8 mouse cellular contexts compared by ENCODE assay signal in genomic region chr12:36381441-36382340, GRCm38 (mm10). TPM values are rescaled to one million over a fixed set of nuclear protein-coding genes. Genes with fewer than 3 reads are reported as not detected.
A peak's percentile ranks its signal among the peaks of the same experiment; 100 is the strongest.
DNase-seq lines count a peak whose midpoint lies in the region; ATAC-seq and TF ChIP-seq lines count a peak whose summit lies in the region.

TSS of gene Ispd (plus strand) at chr12:36381450.
TSS of gene D630036H23Rik (minus strand) at chr12:36382181.

- H3K9ac ChIP-seq in ES-E14 (ENCODE audit: insufficient read depth, low read depth, low read length, poor library complexity, severe bottlenecking), result peak within 1 kb of the TSS; percentile 74
- peak within 1 kb of the TSS; percentile 87 for H3K9ac ChIP-seq in forebrain, embryonic 15.5 days (replicated peaks)
- H3K9ac ChIP-seq in liver, postnatal 0 days (replicated peaks), result peak within 1 kb of the TSS; percentile 94
- peak within 1 kb of the TSS; percentile 91 for H3K9ac ChIP-seq in neural tube, embryonic 13.5 days

- WGBS in forebrain, embryonic 15.5 days, result under 1% methylated on average over 64 of the region's 64 CpGs
- under 1% methylated on average over 64 of the region's 64 CpGs for WGBS in liver, postnatal 0 days (ENCODE audit: insufficient replicate concordance)
- WGBS in neural tube, embryonic 13.5 days, result under 1% methylated on average over 64 of the region's 64 CpGs

- DNase-seq in ES-E14 (ENCODE audit: low read depth, low spot score), result peak; percentile 65
- DNase-seq in heart, postnatal 25 days (ENCODE audit: low spot score), result peak; percentile 82
- DNase-seq in layer of hippocampus, adult 11-12 months (ENCODE audit: low spot score), result peak; percentile 85
- DNase-seq in liver, postnatal 0 days, result peak; percentile 86
- DNase-seq in telencephalon, adult 2 months (ENCODE audit: low read depth, low spot score), result peak; percentile 70

- peak; percentile 93 for ATAC-seq in cerebellum, adult (ENCODE audit: insufficient number of reproducible peaks, low FRiP score, low TSS enrichment)
- ATAC-seq in forebrain, embryonic 15.5 days (replicated peaks), result peak; percentile 97
- ATAC-seq in liver, postnatal 0 days, result peak; percentile 95
- peak; percentile 96 for ATAC-seq in neural tube, embryonic 13.5 days (ENCODE audit: low read depth)

- TF ChIP-seq EP300 in liver, postnatal 0 days (IDR thresholded peaks at IDR 0.05; ENCODE audit: low read depth), result no peak

- no peaks in the 10 kb centered on the region for H3K36me3 ChIP-seq in ES-E14 (ENCODE audit: control insufficient read depth, insufficient read depth, low read length, poor library complexity, severe bottlenecking)
- H3K36me3 ChIP-seq in forebrain, embryonic 15.5 days, result no peaks in the 10 kb centered on the region
- no peaks in the 10 kb centered on the region for H3K36me3 ChIP-seq in liver, postnatal 0 days (replicated peaks; ENCODE audit: insufficient read depth, low read length)
- no peaks in the 10 kb centered on the region for H3K36me3 ChIP-seq in neural tube, embryonic 13.5 days

- H3K4me3 ChIP-seq in ES-E14 (ENCODE audit: insufficient read depth in 1 of 2, low read depth in 1 of 2, low read length in 2 of 2, poor library complexity in 1 of 2, severe bottlenecking in 1 of 2), result peak within 1 kb of the TSS; percentile 51 to 56
- H3K4me3 ChIP-seq in forebrain, embryonic 15.5 days, result peak within 1 kb of the TSS; percentile 67
- H3K4me3 ChIP-seq in liver, postnatal 0 days (ENCODE audit: low read depth, low read length), result peak within 1 kb of the TSS; percentile 73
- H3K4me3 ChIP-seq in neural tube, embryonic 13.5 days, result peak within 1 kb of the TSS; percentile 53

- 0 out of 2 replicates have a peak, but pooled peaks have one; percentile 2 for TF ChIP-seq CTCF in liver, postnatal 0 days (IDR thresholded peaks at IDR 0.05; ENCODE audit: low read depth)

- H3K4me2 ChIP-seq in forebrain, embryonic 15.5 days (replicated peaks), result peak within 1 kb of the TSS; percentile 89
- H3K4me2 ChIP-seq in liver, postnatal 0 days (ENCODE audit: low read depth, low read length), result peak within 1 kb of the TSS; percentile 90
- peak within 1 kb of the TSS; percentile 66 for H3K4me2 ChIP-seq in neural tube, embryonic 13.5 days

- in situ Hi-C loops in ES-E14 (cut with MboI; ENCODE audit: low sequenced_read_pairs in 2 of 2, unreplicated experiment in 2 of 2), result no loop called here

- no peaks in the 10 kb centered on the region for H3K9me3 ChIP-seq in ES-E14 (ENCODE audit: control insufficient read depth, insufficient read depth, low read depth, low read length)
- H3K9me3 ChIP-seq in forebrain, embryonic 15.5 days, result no peaks in the 10 kb centered on the region
- H3K9me3 ChIP-seq in liver, postnatal 0 days (ENCODE audit: low read length), result no peaks in the 10 kb centered on the region
- no peaks in the 10 kb centered on the region for H3K9me3 ChIP-seq in neural tube, embryonic 13.5 days

- H3K4me1 ChIP-seq in ES-E14 (ENCODE audit: control insufficient read depth in 2 of 2, insufficient read depth in 2 of 2, low read length in 2 of 2, poor library complexity in 1 of 2), result no peaks in the 10 kb centered on the region
- H3K4me1 ChIP-seq in forebrain, embryonic 15.5 days, result peaks cover 14% of the 10 kb centered on the region
- peaks cover 7% of the 10 kb centered on the region for H3K4me1 ChIP-seq in liver, postnatal 0 days (ENCODE audit: insufficient read depth)
- peaks cover 18% of the 10 kb centered on the region for H3K4me1 ChIP-seq in neural tube, embryonic 13.5 days (replicated peaks)

- no peaks in the 10 kb centered on the region for H3K27me3 ChIP-seq in forebrain, embryonic 15.5 days
- no peaks in the 10 kb centered on the region for H3K27me3 ChIP-seq in liver, postnatal 0 days (ENCODE audit: insufficient read depth, low read length)
- H3K27me3 ChIP-seq in neural tube, embryonic 13.5 days, result no peaks in the 10 kb centered on the region

- H3K27ac ChIP-seq in ES-E14 (ENCODE audit: insufficient read depth, low read depth, low read length, poor library complexity, severe bottlenecking), result no peak within 1 kb of the TSS
- H3K27ac ChIP-seq in forebrain, embryonic 15.5 days (replicated peaks), result peak within 1 kb of the TSS; percentile 95
- peak within 1 kb of the TSS; percentile 98 for H3K27ac ChIP-seq in liver, postnatal 0 days (ENCODE audit: low read depth)
- peak within 1 kb of the TSS; percentile 96 for H3K27ac ChIP-seq in neural tube, embryonic 13.5 days (replicated peaks)

- intact Hi-C loops in heart, postnatal 25 days (cut with DNase I), result loop anchor here (10.0 kb wide), 1 partner anchor 167 kb away; no protein-coding TSS in a partner anchor

TF ChIP-seq in ES-E14, 5 proteins besides CTCF, POLR2A, EP300 and RAD21:
- TF ChIP-seq ZC3H11A (IDR thresholded peaks at IDR 0.05; ENCODE audit: borderline replicate concordance, low read depth, low read length) (no peak), ZNF384 (IDR thresholded peaks at IDR 0.05; ENCODE audit: low read depth, low read length) (no peak), CHD2 (IDR thresholded peaks at IDR 0.05; ENCODE audit: low read depth, low read length) (no peak), HCFC1 (IDR thresholded peaks at IDR 0.05; ENCODE audit: borderline replicate concordance, insufficient read depth, low read length) (no peak), MAFK (IDR thresholded peaks at IDR 0.05; ENCODE audit: insufficient read depth, low read depth, low read length) (no peak)

RNA-seq across cellular contexts. Expression of gene Ispd, which starts in this region (rescaled TPM):
- 1.0 and 1.7 TPM in 2 replicates for total RNA-seq in ES-E14 (2012; rRNA removed)
- polyA plus RNA-seq in forebrain, embryonic 15.5 days (2015; fragmentation: Nextera tagmentation; extraction: Ambion mirVana), result 8.3 and 8.6 TPM in 2 replicates
- 1 to 10 TPM; 4.7 to 6.3 TPM for total RNA-seq in heart, postnatal 25 days (2021)
- polyA plus RNA-seq in liver, postnatal 0 days (2015; fragmentation: Nextera tagmentation; extraction: Ambion mirVana), result 2.0 and 2.1 TPM in 2 replicates
- polyA plus RNA-seq in neural tube, embryonic 13.5 days (2015; fragmentation: Nextera tagmentation; extraction: Ambion mirVana), result 13.1 and 17.9 TPM in 2 replicates

RNA-seq across cellular contexts. Expression of gene D630036H23Rik, which starts in this region (rescaled TPM):
- total RNA-seq in ES-E14 (2012; rRNA removed), result 0.32 and 0.45 TPM in 2 replicates
- polyA plus RNA-seq in forebrain, embryonic 15.5 days (2015; fragmentation: Nextera tagmentation; extraction: Ambion mirVana), result 2.4 and 2.8 TPM in 2 replicates
- total RNA-seq in heart, postnatal 25 days (2021), result 1 to 10 TPM; 1.7 TPM
- polyA plus RNA-seq in liver, postnatal 0 days (2015; fragmentation: Nextera tagmentation; extraction: Ambion mirVana), result 1.5 and 1.6 TPM in 2 replicates
- polyA plus RNA-seq in neural tube, embryonic 13.5 days (2015; fragmentation: Nextera tagmentation; extraction: Ambion mirVana), result 1.1 and 1.2 TPM in 2 replicates
